Mouse (Mus musculus) thymus, adult 2 months (tissue): Measurements from ENCODE around the gene Esp16.
"Not testable (repeated sequence)": the region's sequence is repeated elsewhere in the genome, so short reads cannot be mapped to it uniquely, and the experiment has no call there.

Experiments
- CTCF ChIP-seq: fragments of 200-500 bp; IDR thresholded peaks from 2 replicates; pipeline ENCODE4 v1.5.1; 2012; ENCODE audit warnings: mild to moderate bottlenecking, control low read depth, low read length, moderate library complexity, borderline replicate concordance; ENCODE audit not compliant: control insufficient read depth, poor library complexity, insufficient read depth; ENCODE audit errors: extremely low read depth
- POLR2A ChIP-seq: fragments of 200-500 bp; IDR thresholded peaks from 2 replicates; pipeline ENCODE4 v1.6.1; 2012; ENCODE audit warnings: mild to moderate bottlenecking, low read length, control low read depth, moderate library complexity; ENCODE audit not compliant: control insufficient read depth, poor library complexity, insufficient read depth; ENCODE audit errors: extremely low read depth

DNA sequence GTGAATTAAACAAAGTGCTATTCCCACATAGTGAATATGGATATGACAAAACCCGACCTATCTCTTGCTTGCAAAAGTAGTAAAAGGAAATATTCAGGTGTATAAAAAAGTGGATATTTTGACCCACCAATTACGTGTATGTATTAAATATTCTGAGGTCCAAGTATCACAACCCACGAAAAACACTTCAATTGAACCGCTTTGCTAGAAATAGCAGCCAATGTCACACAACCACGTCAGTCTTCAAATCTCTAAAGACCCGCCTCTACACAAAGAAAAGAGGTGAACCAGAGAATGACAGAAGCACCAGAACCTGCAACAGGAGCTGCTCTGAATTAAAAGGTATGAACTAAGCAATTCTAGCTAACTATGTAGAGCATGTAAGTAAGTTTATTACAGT, at the start of gene Esp16:
- TF ChIP-seq CTCF, POLR2A: not testable (repeated sequence)
